ENCODE assay signal across 9 mouse cellular contexts in genomic region chr2:71541418-71542226, GRCm38 (mm10). TPM values are rescaled to one million over a fixed set of nuclear protein-coding genes. Genes with fewer than 3 reads are reported as not detected.
DNase-seq lines count a peak whose midpoint lies in the region; ATAC-seq and TF ChIP-seq lines count a peak whose summit lies in the region.
"Had no signal": no experiment of that assay in that cellular context is flagged by ENCODE, and none has a peak within 500 bp of the region (broad histone marks: within the 10 kb centered on the region; RNA-seq: fewer than 3 reads in every experiment).

No protein-coding gene starts in this region.

- H3K27ac ChIP-seq in kidney, postnatal 0 days, result no peak overlapping the region
- peak overlapping the region; percentile 85 for H3K27ac ChIP-seq in embryonic facial prominence, embryonic 11.5 days (replicated peaks; ENCODE audit: low read depth, low read length)
- no peak overlapping the region; the same call in 1 of the 2 replicates for H3K27ac ChIP-seq in intestine, embryonic 16.5 days (ENCODE audit: low read length)
- peak overlapping the region; percentile 100 for H3K27ac ChIP-seq in olfactory bulb, adult 2 months (ENCODE audit: insufficient read depth, low read depth, low read length)
- no peak overlapping the region for H3K27ac ChIP-seq in left cerebral cortex, adult 2 months

- H3K27me3 ChIP-seq in kidney, postnatal 0 days (ENCODE audit: insufficient read depth, low read length), result peaks cover 86% of the 10 kb centered on the region
- H3K27me3 ChIP-seq in embryonic facial prominence, embryonic 11.5 days (ENCODE audit: control insufficient read depth, insufficient read depth, low read length), result peaks cover 48% of the 10 kb centered on the region
- H3K27me3 ChIP-seq in intestine, embryonic 16.5 days (replicated peaks; ENCODE audit: control insufficient read depth, insufficient read depth, low read length), result peaks cover 86% of the 10 kb centered on the region

- peak overlapping the region; percentile 23; the same call in 1 of the 2 replicates for H3K4me2 ChIP-seq in kidney, postnatal 0 days (ENCODE audit: low read length)
- peak overlapping the region; percentile 75 for H3K4me2 ChIP-seq in embryonic facial prominence, embryonic 11.5 days (ENCODE audit: low read depth, low read length)
- no peak overlapping the region for H3K4me2 ChIP-seq in intestine, embryonic 16.5 days (ENCODE audit: low read depth, low read length)

- peak overlapping the region; percentile 9; the same call in 1 of the 2 replicates for H3K4me3 ChIP-seq in kidney, postnatal 0 days (replicated peaks; ENCODE audit: low read depth, low read length)
- H3K4me3 ChIP-seq in embryonic facial prominence, embryonic 11.5 days (ENCODE audit: low read depth, low read length), result peak overlapping the region; percentile 66
- H3K4me3 ChIP-seq in intestine, embryonic 16.5 days (ENCODE audit: low read length), result 0 out of 2 replicates have a peak overlapping the region, but pooled peaks have one; percentile 4
- H3K4me3 ChIP-seq in olfactory bulb, adult 2 months (ENCODE audit: insufficient read depth, low read depth, low read length), result peak overlapping the region; percentile 40
- H3K4me3 ChIP-seq in left cerebral cortex, adult 2 months, result no peak overlapping the region
- H3K4me3 ChIP-seq: erythroblast, embryonic 14.5 days had no signal

- H3K9me3 ChIP-seq in kidney, postnatal 0 days (replicated peaks; ENCODE audit: low read length), result no peaks in the 10 kb centered on the region
- no peaks in the 10 kb centered on the region for H3K9me3 ChIP-seq in embryonic facial prominence, embryonic 11.5 days (replicated peaks; ENCODE audit: control insufficient read depth, low read length)
- no peaks in the 10 kb centered on the region for H3K9me3 ChIP-seq in intestine, embryonic 16.5 days (ENCODE audit: control insufficient read depth, low read length)

- no peak overlapping the region for H3K9ac ChIP-seq in kidney, postnatal 0 days (ENCODE audit: low read depth, low read length)
- H3K9ac ChIP-seq in embryonic facial prominence, embryonic 11.5 days (replicated peaks; ENCODE audit: low read length), result peak overlapping the region; percentile 80
- no peak overlapping the region for H3K9ac ChIP-seq in intestine, embryonic 16.5 days (ENCODE audit: low read depth, low read length)

- no peak for TF ChIP-seq CTCF in kidney, postnatal 0 days (IDR thresholded peaks at IDR 0.05; ENCODE audit: low read depth)
- no peak for TF ChIP-seq CTCF in olfactory bulb, adult 2 months (IDR thresholded peaks at IDR 0.05; ENCODE audit: insufficient read depth, low read depth, low read length)
- no peak for TF ChIP-seq CTCF in left cerebral cortex, adult 2 months (IDR thresholded peaks at IDR 0.05)

- peaks cover 17% of the 10 kb centered on the region; the same call in 1 of the 2 replicates for H3K4me1 ChIP-seq in kidney, postnatal 0 days (replicated peaks; ENCODE audit: insufficient read depth, low read length)
- H3K4me1 ChIP-seq in embryonic facial prominence, embryonic 11.5 days (ENCODE audit: control insufficient read depth, insufficient read depth, low read length), result peaks cover 9% of the 10 kb centered on the region
- H3K4me1 ChIP-seq in intestine, embryonic 16.5 days (ENCODE audit: control insufficient read depth, insufficient read depth, low read length), result peaks cover 21% of the 10 kb centered on the region
- peaks cover 28% of the 10 kb centered on the region for H3K4me1 ChIP-seq in olfactory bulb, adult 2 months (ENCODE audit: control insufficient read depth, insufficient read depth, low read length)

- DNase-seq in kidney, postnatal 0 days (ENCODE audit: low spot score), result no peak
- no peak for DNase-seq in kidney, adult 11 months
- DNase-seq in embryonic facial prominence, embryonic 11.5 days (ENCODE audit: low spot score), result no peak
- no peak for DNase-seq in left cerebral cortex, adult 2 months (ENCODE audit: extremely low spot score in 1 of 2, low spot score in 2 of 2)
- no peak for DNase-seq in cerebellum, adult 18-20 months
- no peak for DNase-seq in ovary, adult 18-20 months (ENCODE audit: low spot score)

- WGBS in kidney, postnatal 0 days, result 3% methylated on average over 37 of the region's 37 CpGs
- under 1% methylated on average over 37 of the region's 37 CpGs for WGBS in embryonic facial prominence, embryonic 11.5 days
- WGBS in intestine, embryonic 16.5 days, result 2% methylated on average over 37 of the region's 37 CpGs
- 5% methylated on average over 37 of the region's 37 CpGs for WGBS in olfactory bulb, adult 2 months

- ATAC-seq in kidney, postnatal 0 days (replicated peaks; ENCODE audit: low FRiP score, low read depth), result no peak
- no peak for ATAC-seq in embryonic facial prominence, embryonic 11.5 days (replicated peaks; ENCODE audit: insufficient number of reproducible peaks, low FRiP score, low TSS enrichment, low read depth)
- ATAC-seq in intestine, embryonic 16.5 days, result no peak

- no peaks in the 10 kb centered on the region for H3K36me3 ChIP-seq in kidney, postnatal 0 days (ENCODE audit: insufficient read depth, low read length)
- no peaks in the 10 kb centered on the region for H3K36me3 ChIP-seq in embryonic facial prominence, embryonic 11.5 days (replicated peaks; ENCODE audit: control insufficient read depth, insufficient read depth, low read depth, low read length)
- H3K36me3 ChIP-seq in intestine, embryonic 16.5 days (ENCODE audit: control insufficient read depth, insufficient read depth, low read length), result no peaks in the 10 kb centered on the region

- no peak for TF ChIP-seq POLR2A in olfactory bulb, adult 2 months (IDR thresholded peaks at IDR 0.05; ENCODE audit: insufficient read depth, low read depth, low read length)

- intact Hi-C loops in left cerebral cortex, adult 2 months (cut with DNase I), result loop anchor here (5.0 to 10.0 kb wide), 3 partner anchors 979 to 1097 kb away; partner anchors contain the start of gene Sp5

RNA-seq across cellular contexts. Expression of gene Dlx2, which starts 4.9 kb away (rescaled TPM):
- polyA plus RNA-seq in kidney, postnatal 0 days (2015; fragmentation: Nextera tagmentation; extraction: Ambion mirVana), result not detected in 2 replicates
- 18.0 and 20.3 TPM in 2 replicates for polyA plus RNA-seq in embryonic facial prominence, embryonic 11.5 days (2014; fragmentation: Nextera tagmentation; extraction: Ambion mirVana)
- polyA plus RNA-seq in intestine, embryonic 16.5 days (2015; fragmentation: Nextera tagmentation; extraction: Ambion mirVana), result 1.5 and 1.8 TPM in 2 replicates
- polyA plus RNA-seq in olfactory bulb, adult 2 months (2012; ENCODE audit: insufficient read depth, insufficient read length, low replicate concordance, missing spikeins), result not detected in 2 replicates
- total RNA-seq in left cerebral cortex, adult 2 months (2021), result 1 to 10 TPM; 5.7 to 6.9 TPM

RNA-seq across cellular contexts. Expression of gene Dlx1, which starts 13.7 kb away (rescaled TPM):
- not detected in 2 replicates for polyA plus RNA-seq in kidney, postnatal 0 days (2015; fragmentation: Nextera tagmentation; extraction: Ambion mirVana)
- 53.9 and 76.2 TPM in 2 replicates for polyA plus RNA-seq in embryonic facial prominence, embryonic 11.5 days (2014; fragmentation: Nextera tagmentation; extraction: Ambion mirVana)
- 4.2 and 5.1 TPM in 2 replicates for polyA plus RNA-seq in intestine, embryonic 16.5 days (2015; fragmentation: Nextera tagmentation; extraction: Ambion mirVana)
- polyA plus RNA-seq in olfactory bulb, adult 2 months (2012; ENCODE audit: insufficient read depth, insufficient read length, low replicate concordance, missing spikeins), result 355 TPM in 1 of 2 replicates, not detected in the other
- 10 to 100 TPM; 21.1 to 25.3 TPM for total RNA-seq in left cerebral cortex, adult 2 months (2021)

Comparison
In these comparisons a context has a peak if more than half of its experiments do, and no peak if none do; other contexts are left out.
1. H3K27ac ChIP-seq: peak in embryonic facial prominence, embryonic 11.5 days (single experiment) and olfactory bulb, adult 2 months (single experiment); none in kidney, postnatal 0 days (single experiment), intestine, embryonic 16.5 days (single experiment) and left cerebral cortex, adult 2 months (single experiment).